Mouse (Mus musculus) G1E (cell line): ENCODE data around the gene Crim1. TPM values are rescaled to one million over a fixed set of nuclear protein-coding genes. Genes with fewer than 3 reads are reported as not detected.

Experiments used
- ATAC-seq: 2 replicates; pipeline ENCODE4 v1.8.0; 2016; ENCODE audit warnings: mild to moderate bottlenecking; ENCODE audit not compliant: insufficient number of reproducible peaks, poor library complexity, low FRiP score, severe bottlenecking; ENCODE audit errors: extremely low read depth
- DNase-seq: peaks from one replicate; pipeline ENCODE4 v3.0.0; 2012; ENCODE audit warnings: low spot score
- H3K27me3 ChIP-seq: 2 replicates; pipeline ENCODE4 v1.6.1; 2012; ENCODE audit warnings: mild to moderate bottlenecking, low read length, inconsistent platforms; ENCODE audit not compliant: insufficient read depth
- H3K36me3 ChIP-seq: replicated peaks from 2 replicates; pipeline ENCODE3; 2012; ENCODE audit warnings: mild to moderate bottlenecking, inconsistent platforms
- H3K4me1 ChIP-seq: 2 replicates; pipeline ENCODE4 v1.6.1; 2012; ENCODE audit warnings: low read depth, low read length, inconsistent platforms, mixed read lengths; ENCODE audit not compliant: insufficient read depth
- H3K4me3 ChIP-seq: 2 replicates; pipeline ENCODE4 v1.5.1; 2012; ENCODE audit warnings: low read depth, mild to moderate bottlenecking, inconsistent platforms, low read length, moderate library complexity, mixed read lengths
- H3K9me3 ChIP-seq: replicated peaks from 2 replicates; pipeline ENCODE4 v1.6.1; 2012; ENCODE audit warnings: inconsistent platforms
- GATA1 ChIP-seq: IDR thresholded peaks from 2 replicates; pipeline ENCODE4 v1.6.1; 2012; ENCODE audit warnings: borderline replicate concordance, low read length, inconsistent platforms, mixed read lengths
- GATA2 ChIP-seq: IDR thresholded peaks from 2 replicates; pipeline ENCODE4 v1.6.1; 2012; ENCODE audit warnings: low read depth, low read length, inconsistent platforms, borderline replicate concordance
- POLR2AphosphoS5 ChIP-seq: IDR thresholded peaks from 2 replicates; pipeline ENCODE4 v1.6.1; 2012; ENCODE audit warnings: low read depth, low read length, inconsistent platforms; ENCODE audit not compliant: insufficient replicate concordance
- TAL1 ChIP-seq: conservative IDR thresholded peaks from 2 replicates; pipeline ENCODE4 v1.6.1; 2012; ENCODE audit warnings: low read depth, low read length, inconsistent platforms, mixed read lengths
- polyA plus RNA-seq: library from polyadenylated mRNA; stranded (reverse); fragments of >175 nt; gene quantifications from 2 replicates; pipeline ENCODE4 v1.2.3, GENCODE M21; 2012
- total RNA-seq, 2 experiments: library from RNA; stranded (forward) in 1 of 2; stranded (reverse) in 1 of 2; fragments of 200-1000 nt in 1 of 2; fragments of >200 nt in 1 of 2; fragmentation: Nextera tagmentation in 1 of 2; gene quantifications; 2 replicates each; pipeline ENCODE4 v1.2.3; 2014 to 2017

Crim1 gene
- total and polyA plus RNA-seq, 3 experiments, result 20.3 to 37.8 (median 21.9) TPM

- DNase-seq, result no peak
- no peaks in the 10 kb centered on the region for H3K36me3 ChIP-seq
- H3K27me3 ChIP-seq, result peaks cover 25% of the 10 kb centered on the region
- ATAC-seq, result no peak
- H3K9me3 ChIP-seq, result 0 out of 2 replicates have a peak, but pooled peaks cover 3% of the 10 kb centered on the region
- no peaks in the 10 kb centered on the region for H3K4me1 ChIP-seq
- no peak overlapping the region for H3K4me3 ChIP-seq
- TF ChIP-seq GATA2, result no peak
- no peak for TF ChIP-seq POLR2AphosphoS5
- no peak for TF ChIP-seq TAL1
- no peak for TF ChIP-seq GATA1
These were observed 225.0 kb downstream of the Crim1 start for GRCm38 (mm10) chr17:78425026-78425425.

Other genes with a start within 250 kb of the Crim1 start
- 8.2 and 9.3 TPM in 2 replicates for gene Fez2, start 217.9 kb downstream of the Crim1 start, total RNA-seq (2014; fragmentation: Nextera tagmentation)
- gene Fez2, start 217.9 kb downstream of the Crim1 start, total RNA-seq (2017), result 14.4 and 14.6 TPM in 2 replicates
- 3.1 and 3.9 TPM in 2 replicates for gene Fez2, start 217.9 kb downstream of the Crim1 start, polyA plus RNA-seq